Mouse (Mus musculus): ENCODE data around the gene Acad12. TPM values are rescaled to one million over a fixed set of nuclear protein-coding genes. Genes with fewer than 3 reads are reported as not detected.
A peak's percentile ranks its signal among the peaks of the same experiment; 100 is the strongest.
"Not testable (repeated sequence)": the region's sequence is repeated elsewhere in the genome, so short reads cannot be mapped to it uniquely, and the experiment has no call there.

The Acad12 gene
- polyA plus RNA-seq, 1 experiment from 2014 or later, result 2.8 TPM

DNA sequence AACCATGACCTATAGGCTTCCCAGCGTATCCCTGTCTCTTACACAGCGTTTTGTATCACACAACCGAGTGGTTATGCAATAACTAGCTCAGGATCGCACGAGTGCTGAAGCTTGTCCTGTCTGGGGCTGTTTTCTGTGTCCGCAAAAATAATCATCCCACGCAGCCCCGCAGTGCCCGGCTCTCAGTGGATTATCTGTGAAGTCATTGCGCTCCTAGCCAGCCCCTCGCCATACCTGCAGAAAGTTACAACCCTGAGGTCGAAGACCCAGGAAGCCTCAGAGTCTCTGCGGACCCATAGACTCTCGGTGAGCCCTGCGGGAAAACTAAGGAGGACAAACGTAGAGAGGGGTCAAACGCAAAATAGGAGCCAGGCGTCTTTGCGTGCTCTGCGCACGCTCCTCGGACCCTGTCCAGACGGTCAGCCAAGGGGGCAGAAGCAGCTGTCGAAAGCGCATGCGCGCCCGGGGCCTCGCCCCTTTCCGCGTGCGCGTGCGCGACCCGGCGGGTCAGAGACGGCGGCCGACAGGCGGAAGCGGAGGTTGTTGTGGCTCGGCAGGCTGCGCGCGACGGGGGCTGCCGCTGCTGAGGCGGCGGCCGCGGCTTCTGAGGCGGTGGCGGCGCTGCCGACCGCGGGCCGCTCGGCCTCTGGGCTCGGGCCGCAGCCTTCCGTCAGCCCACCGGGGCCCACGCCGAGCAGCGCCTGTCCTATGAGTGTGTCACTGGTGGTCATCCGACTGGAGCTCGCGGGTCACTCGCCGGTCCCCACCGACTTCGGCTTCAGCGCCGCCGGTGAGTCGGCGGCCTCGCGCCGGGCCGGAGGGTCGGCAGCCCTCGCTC, 41.5 kb upstream of the Acad12 start, which contains the start of the genes Acad10 and Brap:
Gene Acad10, minus strand, starts transcription at position 456 of the 838 bp plus-strand sequence.
Gene Brap, plus strand, starts transcription at position 505 of the 838 bp plus-strand sequence.
- Histone ChIP-seq H3K27ac (ENCODE audit: low read depth, low read length) (peak within 1 kb of the TSS; percentile 73; the same call in 1 of the 2 replicates), H3K4me2 (replicated peaks; ENCODE audit: low read depth, low read length) (peak within 1 kb of the TSS; percentile 88), H3K9me3 (ENCODE audit: control insufficient read depth, low read length) (no peaks in the 10 kb centered on the region), H3K4me3 (ENCODE audit: low read depth, low read length) (peak within 1 kb of the TSS; percentile 97), H3K4me1 (replicated peaks; ENCODE audit: control insufficient read depth, insufficient read depth, low read length) (peaks cover 3% of the 10 kb centered on the region; the same call in 1 of the 2 replicates), H3K27me3 (ENCODE audit: control insufficient read depth, insufficient read depth, low read length) (no peaks in the 10 kb centered on the region), H3K9ac (ENCODE audit: low read depth, low read length) (peak within 1 kb of the TSS; percentile 91), H3K36me3 (ENCODE audit: control insufficient read depth, insufficient read depth, low read length) (peaks cover 3% of the 10 kb centered on the region; the same call in 1 of the 2 replicates)
- peak; percentile 91 for ATAC-seq (ENCODE audit: low FRiP score)
- 2% methylated on average over 77 of the region's 85 CpGs for WGBS
- peak; percentile 98 for DNase-seq (ENCODE audit: low spot score)

DNA sequence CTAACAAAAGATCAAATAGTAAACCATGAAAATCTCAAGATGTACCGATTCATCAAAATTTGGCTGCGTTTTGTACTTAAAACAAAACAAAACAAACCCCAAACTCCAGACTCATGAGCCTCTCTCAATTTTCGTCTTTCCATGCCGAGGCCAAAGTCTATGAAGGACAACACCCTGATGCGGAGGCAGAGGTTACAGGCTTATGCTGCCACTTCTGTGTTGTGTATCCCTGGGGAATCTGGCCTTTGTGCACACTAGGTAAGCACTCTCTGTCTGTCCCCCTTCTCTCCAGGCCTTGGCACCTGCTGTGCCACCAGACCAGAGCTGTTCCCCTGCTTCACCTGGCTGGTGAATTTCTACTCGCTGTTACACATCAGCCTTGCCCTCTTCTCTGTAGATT, 38.9 kb upstream of the Acad12 start:
- WGBS, result 87% methylated on average over 6 of the region's 6 CpGs
- not testable (repeated sequence) for H3K4me1 ChIP-seq (replicated peaks; ENCODE audit: control insufficient read depth, insufficient read depth, low read length); H3K4me2 ChIP-seq (replicated peaks; ENCODE audit: low read depth, low read length); H3K9me3 ChIP-seq (ENCODE audit: control insufficient read depth, low read length); H3K36me3 ChIP-seq (ENCODE audit: control insufficient read depth, insufficient read depth, low read length); H3K9ac ChIP-seq (ENCODE audit: low read depth, low read length); H3K27ac ChIP-seq (ENCODE audit: low read depth, low read length); DNase-seq (ENCODE audit: low spot score); ATAC-seq (ENCODE audit: low FRiP score); H3K27me3 ChIP-seq (ENCODE audit: control insufficient read depth, insufficient read depth, low read length); H3K4me3 ChIP-seq (ENCODE audit: low read depth, low read length)

DNA sequence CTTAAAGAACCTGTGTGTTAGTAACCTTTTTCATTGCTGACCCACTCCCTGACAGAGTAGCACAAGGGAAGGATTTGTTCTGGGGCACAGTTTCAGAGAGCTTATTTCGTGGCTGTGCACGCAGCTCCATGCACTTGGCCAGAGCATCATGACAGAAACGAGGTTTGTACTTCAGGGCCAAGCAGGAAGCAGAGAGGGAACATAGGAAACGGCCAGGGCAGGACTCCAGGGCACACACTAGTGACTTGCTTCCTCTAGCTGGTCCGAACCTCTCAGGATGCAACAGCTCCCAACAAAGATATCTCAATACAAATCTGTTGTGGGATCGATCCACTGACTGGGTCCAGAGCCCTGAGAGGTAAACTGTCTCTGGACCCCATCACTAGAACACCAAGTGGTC, 38.1 kb upstream of the Acad12 start:
- WGBS, result 85% methylated on average over 6 of the region's 6 CpGs
- H3K9ac ChIP-seq (ENCODE audit: low read depth, low read length); DNase-seq (ENCODE audit: low spot score); H3K4me3 ChIP-seq (ENCODE audit: low read depth, low read length); H3K4me1 ChIP-seq (replicated peaks; ENCODE audit: control insufficient read depth, insufficient read depth, low read length); H3K27ac ChIP-seq (ENCODE audit: low read depth, low read length); ATAC-seq (ENCODE audit: low FRiP score); H3K9me3 ChIP-seq (ENCODE audit: control insufficient read depth, low read length); H3K4me2 ChIP-seq (replicated peaks; ENCODE audit: low read depth, low read length); H3K36me3 ChIP-seq (ENCODE audit: control insufficient read depth, insufficient read depth, low read length); H3K27me3 ChIP-seq (ENCODE audit: control insufficient read depth, insufficient read depth, low read length): not testable (repeated sequence)

DNA sequence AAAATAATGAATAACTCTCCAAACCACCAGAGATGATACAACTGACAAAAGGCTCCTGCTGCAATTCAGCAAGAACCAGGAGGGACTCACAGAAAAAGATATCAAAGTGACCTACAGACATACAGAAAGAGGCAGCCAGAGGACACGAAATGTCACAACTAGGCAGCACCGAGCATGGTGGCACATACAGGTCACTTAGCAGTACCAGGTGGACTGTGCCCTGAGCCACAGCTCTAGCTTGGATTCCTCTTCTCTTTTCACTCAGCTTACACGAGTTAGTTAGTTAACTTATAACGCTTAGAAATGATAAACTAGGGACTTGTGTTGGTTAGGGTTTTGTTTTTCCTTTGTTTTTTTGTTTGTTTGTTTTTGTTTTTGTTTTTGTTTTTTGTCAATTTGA, 35.8 kb upstream of the Acad12 start:
- no peaks in the 10 kb centered on the region for H3K27me3 ChIP-seq (ENCODE audit: control insufficient read depth, insufficient read depth, low read length)
- no peaks in the 10 kb centered on the region for H3K36me3 ChIP-seq (ENCODE audit: control insufficient read depth, insufficient read depth, low read length)
- H3K4me2 ChIP-seq (replicated peaks; ENCODE audit: low read depth, low read length), result no peak overlapping the region
- no peaks in the 10 kb centered on the region for H3K9me3 ChIP-seq (ENCODE audit: control insufficient read depth, low read length)
- H3K4me1 ChIP-seq (replicated peaks; ENCODE audit: control insufficient read depth, insufficient read depth, low read length), result no peaks in the 10 kb centered on the region
- 88% methylated on average over 4 of the region's 4 CpGs for WGBS
- H3K27ac ChIP-seq (ENCODE audit: low read depth, low read length), result no peak overlapping the region
- no peak overlapping the region for H3K4me3 ChIP-seq (ENCODE audit: low read depth, low read length)
- ATAC-seq (ENCODE audit: low FRiP score), result no peak
- no peak for DNase-seq (ENCODE audit: low spot score)
- no peak overlapping the region for H3K9ac ChIP-seq (ENCODE audit: low read depth, low read length)

GRCm38 (mm10) chr5:121649134-121649533, 30.4 kb upstream of the Acad12 start:
- H3K9me3 ChIP-seq (ENCODE audit: control insufficient read depth, low read length), result no peaks in the 10 kb centered on the region
- H3K4me3 ChIP-seq (ENCODE audit: low read depth, low read length), result no peak overlapping the region
- H3K4me1 ChIP-seq (replicated peaks; ENCODE audit: control insufficient read depth, insufficient read depth, low read length), result no peaks in the 10 kb centered on the region
- H3K27ac ChIP-seq (ENCODE audit: low read depth, low read length), result no peak overlapping the region
- 85% methylated on average over 7 of the region's 7 CpGs for WGBS
- no peak overlapping the region for H3K4me2 ChIP-seq (replicated peaks; ENCODE audit: low read depth, low read length)
- H3K27me3 ChIP-seq (ENCODE audit: control insufficient read depth, insufficient read depth, low read length), result no peaks in the 10 kb centered on the region
- H3K9ac ChIP-seq (ENCODE audit: low read depth, low read length), result no peak overlapping the region
- DNase-seq (ENCODE audit: low spot score) (no peak), ATAC-seq (ENCODE audit: low FRiP score) (no peak)
- H3K36me3 ChIP-seq (ENCODE audit: control insufficient read depth, insufficient read depth, low read length), result no peaks in the 10 kb centered on the region

DNA sequence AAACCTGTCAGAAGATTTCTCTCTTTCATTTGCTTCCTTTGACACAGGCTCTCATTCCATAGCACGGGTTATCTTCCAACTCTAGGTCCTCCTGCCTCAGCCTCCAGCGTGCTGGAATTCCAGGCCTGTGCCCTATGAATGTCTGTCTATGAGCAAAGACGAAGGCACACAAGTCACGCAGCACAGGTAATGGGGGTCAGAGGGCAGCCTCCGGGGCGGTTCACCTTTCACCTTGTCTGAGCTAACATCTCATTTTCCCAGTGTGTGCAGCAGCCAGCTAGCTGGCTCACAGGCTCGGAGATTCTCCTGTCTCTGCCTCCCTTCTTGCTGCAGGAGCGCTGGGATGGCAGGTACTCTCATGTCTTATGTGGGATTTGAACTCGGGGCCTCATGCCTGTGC, 20.9 kb upstream of the Acad12 start:
- Histone ChIP-seq H3K4me1 (replicated peaks; ENCODE audit: control insufficient read depth, insufficient read depth, low read length) (no peaks in the 10 kb centered on the region), H3K36me3 (ENCODE audit: control insufficient read depth, insufficient read depth, low read length) (no peaks in the 10 kb centered on the region), H3K9me3 (ENCODE audit: control insufficient read depth, low read length) (no peaks in the 10 kb centered on the region), H3K4me2 (replicated peaks; ENCODE audit: low read depth, low read length) (no peak overlapping the region), H3K9ac (ENCODE audit: low read depth, low read length) (no peak overlapping the region), H3K27me3 (ENCODE audit: control insufficient read depth, insufficient read depth, low read length) (no peaks in the 10 kb centered on the region), H3K4me3 (ENCODE audit: low read depth, low read length) (no peak overlapping the region), H3K27ac (ENCODE audit: low read depth, low read length) (no peak overlapping the region)
- 94% methylated on average over 9 of the region's 9 CpGs for WGBS
- no peak for ATAC-seq (ENCODE audit: low FRiP score)
- no peak for DNase-seq (ENCODE audit: low spot score)

DNA sequence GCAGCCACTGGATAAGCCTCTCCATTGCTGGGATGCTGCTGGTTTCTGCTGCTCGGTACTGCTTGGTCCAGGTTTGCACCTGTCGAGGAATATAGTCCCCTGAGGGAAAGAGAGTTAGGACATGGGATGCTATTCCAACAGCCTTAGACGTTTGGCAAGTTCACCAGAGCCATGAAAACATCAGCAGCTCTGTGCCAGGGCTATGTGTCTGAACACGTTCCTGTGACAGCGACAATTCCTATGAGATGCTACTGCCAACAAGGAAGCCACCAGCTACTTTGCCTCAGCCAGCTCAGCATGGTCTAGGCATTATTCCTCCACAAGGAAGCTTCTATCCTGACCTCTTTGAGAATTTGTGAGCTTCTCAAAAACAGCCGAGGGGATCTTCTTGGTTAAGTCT, 18.6 kb upstream of the Acad12 start:
- no peak overlapping the region for H3K9ac ChIP-seq (ENCODE audit: low read depth, low read length)
- 86% methylated on average over 6 of the region's 6 CpGs for WGBS
- ATAC-seq (ENCODE audit: low FRiP score) (no peak), DNase-seq (ENCODE audit: low spot score) (no peak)
- no peaks in the 10 kb centered on the region for H3K4me1 ChIP-seq (replicated peaks; ENCODE audit: control insufficient read depth, insufficient read depth, low read length)
- no peak overlapping the region for H3K4me2 ChIP-seq (replicated peaks; ENCODE audit: low read depth, low read length)
- H3K27me3 ChIP-seq (ENCODE audit: control insufficient read depth, insufficient read depth, low read length), result no peaks in the 10 kb centered on the region
- no peaks in the 10 kb centered on the region for H3K9me3 ChIP-seq (ENCODE audit: control insufficient read depth, low read length)
- H3K36me3 ChIP-seq (ENCODE audit: control insufficient read depth, insufficient read depth, low read length), result no peaks in the 10 kb centered on the region
- no peak overlapping the region for H3K4me3 ChIP-seq (ENCODE audit: low read depth, low read length)
- H3K27ac ChIP-seq (ENCODE audit: low read depth, low read length), result no peak overlapping the region

DNA sequence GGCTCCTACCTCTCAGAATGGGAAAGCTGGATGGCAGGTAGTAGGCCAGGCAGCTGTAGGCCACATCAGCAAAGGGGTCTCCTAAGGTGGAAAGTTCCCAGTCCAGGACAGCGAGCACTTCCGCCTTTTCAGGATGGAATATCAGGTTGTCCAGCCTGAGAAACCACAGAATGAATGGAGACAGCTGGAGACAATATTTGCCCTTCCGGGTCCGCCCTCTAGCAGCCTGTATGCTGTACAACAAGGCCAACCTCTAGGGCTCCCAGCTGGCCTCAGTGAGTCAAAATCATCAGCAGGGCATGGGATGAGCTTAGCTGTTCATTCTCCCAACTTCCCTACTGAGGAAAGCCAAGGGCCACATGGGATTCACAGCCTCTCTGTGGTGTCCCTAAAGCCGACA, 15.9 kb upstream of the Acad12 start:
- Histone ChIP-seq H3K27ac (ENCODE audit: low read depth, low read length) (no peak overlapping the region), H3K4me1 (replicated peaks; ENCODE audit: control insufficient read depth, insufficient read depth, low read length) (no peaks in the 10 kb centered on the region), H3K9ac (ENCODE audit: low read depth, low read length) (no peak overlapping the region), H3K9me3 (ENCODE audit: control insufficient read depth, low read length) (no peaks in the 10 kb centered on the region), H3K4me3 (ENCODE audit: low read depth, low read length) (no peak overlapping the region), H3K27me3 (ENCODE audit: control insufficient read depth, insufficient read depth, low read length) (no peaks in the 10 kb centered on the region), H3K4me2 (replicated peaks; ENCODE audit: low read depth, low read length) (no peak overlapping the region), H3K36me3 (ENCODE audit: control insufficient read depth, insufficient read depth, low read length) (no peaks in the 10 kb centered on the region)
- 89% methylated on average over 5 of the region's 5 CpGs for WGBS
- DNase-seq (ENCODE audit: low spot score) (no peak), ATAC-seq (ENCODE audit: low FRiP score) (no peak)

GRCm38 (mm10) chr5:121632804-121633203, 14.1 kb upstream of the Acad12 start:
- Histone ChIP-seq H3K4me3 (ENCODE audit: low read depth, low read length) (no peak overlapping the region), H3K27me3 (ENCODE audit: control insufficient read depth, insufficient read depth, low read length) (no peaks in the 10 kb centered on the region), H3K4me1 (replicated peaks; ENCODE audit: control insufficient read depth, insufficient read depth, low read length) (no peaks in the 10 kb centered on the region), H3K9me3 (ENCODE audit: control insufficient read depth, low read length) (no peaks in the 10 kb centered on the region), H3K4me2 (replicated peaks; ENCODE audit: low read depth, low read length) (no peak overlapping the region), H3K27ac (ENCODE audit: low read depth, low read length) (0 out of 2 replicates have a peak overlapping the region, but pooled peaks have one; percentile 0), H3K36me3 (ENCODE audit: control insufficient read depth, insufficient read depth, low read length) (no peaks in the 10 kb centered on the region), H3K9ac (ENCODE audit: low read depth, low read length) (no peak overlapping the region)
- 49% methylated on average over 3 of the region's 3 CpGs for WGBS
- peak; percentile 10 for DNase-seq (ENCODE audit: low spot score)
- ATAC-seq (ENCODE audit: low FRiP score), result no peak

All from hindbrain, embryonic 11.5 days (tissue).